Mouse (Mus musculus) central nervous system, embryonic 14 days (tissue): Measurements from ENCODE around the gene Olfr67. TPM values are rescaled to one million over a fixed set of nuclear protein-coding genes. Genes with fewer than 3 reads are reported as not detected.

ENCODE experiments used
- polyA plus RNA-seq: library from polyadenylated mRNA; depleted of rRNA; stranded (reverse); fragments of >200 nt; gene quantifications from 2 replicates; pipeline ENCODE4 v1.2.3, GENCODE M21; 2012; rRNA removed

The Olfr67 gene
- not detected in 2 replicates for polyA plus RNA-seq

DNA sequence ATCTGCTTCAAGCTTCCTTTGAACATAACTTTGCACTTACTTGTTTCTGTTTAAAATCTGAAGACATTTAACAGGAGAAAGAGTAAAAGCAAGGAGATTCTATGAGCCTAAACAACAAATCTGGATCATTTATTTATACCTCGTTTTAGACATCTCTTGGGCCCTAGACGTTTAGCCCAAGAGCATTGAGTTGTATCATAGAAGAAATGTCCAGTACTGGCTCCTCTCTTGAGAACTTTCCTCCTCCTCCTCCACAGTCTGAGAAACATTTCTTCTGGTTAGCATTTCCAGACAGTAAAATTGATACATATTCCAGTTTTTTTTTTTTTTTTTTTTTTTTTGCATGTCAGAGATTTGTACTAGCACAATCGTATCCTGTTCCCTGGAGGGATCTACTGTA lies at the start of gene Olfr67:
Gene Olfr67 (minus strand): TSS at position 101 of the 400 bp plus-strand sequence.

DNA sequence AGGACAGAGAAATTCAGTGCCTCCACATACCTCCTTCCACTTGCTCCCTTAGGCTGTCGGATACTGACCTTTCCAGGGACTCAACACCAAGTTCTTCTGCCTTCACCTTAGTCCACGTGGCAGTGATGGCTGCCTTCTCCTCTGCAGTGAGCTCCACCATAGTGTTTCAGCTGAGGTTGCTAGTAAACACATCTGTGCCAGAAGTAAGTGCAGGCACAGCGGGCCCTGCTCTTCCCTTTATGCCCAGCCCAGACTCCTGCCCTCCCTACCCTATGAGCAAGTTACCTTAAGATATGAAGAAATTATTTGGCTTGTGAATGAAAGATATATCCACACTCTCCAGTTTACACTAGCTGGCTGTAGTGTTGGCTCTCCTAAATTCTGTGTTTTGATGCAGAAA lies 48.6 kb upstream of the Olfr67 start, which contains the start of gene Hbb-bh2:
Gene Hbb-bh2 (minus strand): TSS at position 253 of the 400 bp plus-strand sequence.

DNA sequence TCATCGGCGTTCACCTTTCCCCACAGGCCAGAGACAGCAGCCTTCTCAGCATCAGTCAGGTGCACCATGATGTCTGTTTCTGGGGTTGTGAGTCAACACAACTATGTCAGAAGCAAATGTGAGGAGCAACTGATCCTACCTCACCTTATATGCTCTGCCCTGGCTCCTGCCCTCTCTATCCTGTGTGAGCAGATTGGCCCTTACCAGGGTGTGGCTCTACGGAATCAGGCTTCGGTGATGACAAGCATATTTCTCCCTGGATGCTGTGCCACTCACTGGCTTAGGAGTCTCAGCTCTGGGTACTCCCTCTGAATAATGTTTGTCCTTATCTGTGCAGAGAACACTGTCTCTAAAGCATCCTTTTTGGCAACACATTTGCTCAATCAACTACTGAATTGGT lies 36.2 kb upstream of the Olfr67 start, which contains the start of gene Hbb-bs:
Gene Hbb-bs (minus strand): TSS at position 289 of the 400 bp plus-strand sequence.

DNA sequence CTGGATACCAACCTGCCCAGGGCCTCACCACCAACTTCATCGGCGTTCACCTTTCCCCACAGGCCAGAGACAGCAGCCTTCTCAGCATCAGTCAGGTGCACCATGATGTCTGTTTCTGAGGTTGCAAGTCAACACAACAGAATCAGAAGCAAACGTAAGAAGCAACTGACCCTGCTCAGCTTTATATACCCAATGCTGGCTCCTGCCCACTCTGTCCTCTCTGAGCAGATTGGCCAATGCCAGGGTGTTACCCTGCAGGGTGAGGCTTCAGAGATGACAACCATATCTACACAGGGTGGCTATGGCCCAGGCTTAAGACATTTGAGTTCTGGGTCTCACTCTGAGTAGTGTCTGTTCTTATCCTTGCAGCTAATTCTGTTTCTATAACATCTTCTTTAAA lies 22.1 kb upstream of the Olfr67 start, which contains the start of gene Hbb-bt:
Gene Hbb-bt (minus strand): TSS at position 231 of the 400 bp plus-strand sequence.

DNA sequence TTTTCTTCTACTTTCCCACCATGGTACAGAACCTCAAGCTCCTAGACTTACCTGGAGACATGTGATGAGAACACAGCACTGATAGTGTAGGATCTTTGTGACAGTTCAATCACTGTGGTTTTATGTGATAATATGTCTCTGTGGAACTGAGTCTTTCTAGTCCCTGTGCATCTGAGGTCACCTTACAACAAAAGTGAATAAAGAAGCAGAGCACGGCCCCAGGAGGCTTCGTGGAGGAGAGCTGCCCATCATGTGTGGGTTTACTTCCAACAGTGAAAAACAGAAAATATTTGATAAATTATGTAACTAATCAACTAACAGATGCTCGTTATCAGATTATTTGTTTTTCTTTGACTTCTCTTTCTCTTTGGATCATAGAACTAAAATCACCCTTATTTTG lies 12.0 kb downstream of the Olfr67 start, which contains the start of gene Olfr68:
Gene Olfr68 (minus strand): TSS at position 101 of the 400 bp plus-strand sequence.

DNA sequence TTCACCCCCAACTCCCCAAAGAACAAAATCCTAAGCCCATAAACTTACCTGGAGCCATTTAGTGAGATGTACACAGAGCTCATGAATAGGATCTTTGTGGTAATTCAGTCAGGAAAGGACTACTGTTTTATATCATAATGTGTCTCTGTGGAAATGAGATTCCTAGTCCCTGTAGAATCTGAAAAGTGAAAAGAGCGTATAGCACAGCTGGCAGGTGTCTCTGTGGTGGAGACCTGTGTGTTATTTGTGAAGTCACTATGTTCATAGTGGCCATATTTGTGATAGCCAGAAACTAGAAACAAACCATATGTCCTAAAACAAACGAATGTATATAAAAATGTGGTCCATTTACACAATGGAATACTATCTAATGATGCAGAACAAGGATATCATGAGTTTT lies 20.1 kb downstream of the Olfr67 start, which contains the start of gene Olfr69:
Gene Olfr69 (minus strand): TSS at position 101 of the 400 bp plus-strand sequence.

DNA sequence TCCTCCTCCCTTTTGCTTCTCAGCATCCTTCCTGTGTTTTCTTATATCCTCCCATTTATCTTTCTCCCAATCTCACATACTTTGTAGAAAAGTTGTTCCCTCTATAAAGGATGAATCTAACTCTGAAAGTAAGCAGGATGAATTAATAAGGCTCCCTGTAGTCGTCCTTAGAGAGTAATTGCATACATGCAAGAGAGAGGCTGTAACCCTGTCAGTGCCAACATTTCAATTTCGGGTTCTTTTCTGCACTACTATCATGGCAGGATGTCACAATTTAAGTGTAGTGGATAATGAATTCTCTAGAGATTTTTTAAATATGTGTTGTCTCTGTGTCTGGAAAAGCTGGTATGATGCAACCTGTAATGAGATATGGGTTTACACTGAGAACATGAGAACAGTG lies 34.4 kb downstream of the Olfr67 start, which contains the start of gene Olfr630:
Gene Olfr630 (minus strand): TSS at position 101 of the 400 bp plus-strand sequence.

DNA sequence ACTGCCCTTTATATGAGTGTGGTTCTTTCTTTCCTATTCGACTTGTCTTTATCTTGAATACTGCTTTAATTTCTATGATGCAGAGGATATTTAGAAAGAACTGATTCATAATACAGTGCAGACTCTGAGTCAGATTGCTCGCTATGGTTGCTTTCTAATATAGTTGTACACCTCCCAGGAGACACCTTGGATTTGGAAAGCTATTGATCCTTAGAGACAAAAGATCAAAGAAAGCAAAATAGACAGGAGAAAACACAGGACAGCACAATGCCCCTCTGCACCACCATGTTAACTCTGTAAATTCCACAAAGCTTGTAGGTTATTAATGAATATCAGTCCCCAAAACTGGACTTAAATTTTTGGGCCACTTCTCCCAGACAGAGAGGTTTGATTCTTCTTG lies 46.8 kb downstream of the Olfr67 start, which contains the start of gene Olfr629:
Gene Olfr629 (minus strand): TSS at position 101 of the 400 bp plus-strand sequence.

Other genes starting within 250 kb of the Olfr67 start
- not detected in 2 replicates for gene Olfr612, start 249.1 kb downstream of the Olfr67 start, polyA plus RNA-seq
- not detected in 2 replicates for gene Olfr613, start 243.7 kb downstream of the Olfr67 start, polyA plus RNA-seq
- not detected in 2 replicates for gene Olfr615, start 235.7 kb downstream of the Olfr67 start, polyA plus RNA-seq
- gene Olfr616, start 222.7 kb downstream of the Olfr67 start, polyA plus RNA-seq, result not detected in 2 replicates
- not detected in 2 replicates for gene Olfr617, start 218.8 kb downstream of the Olfr67 start, polyA plus RNA-seq
- gene Olfr618, start 201.7 kb downstream of the Olfr67 start, polyA plus RNA-seq, result 0.08 TPM in 1 of 2 replicates, not detected in the other
- not detected in 2 replicates for gene Olfr619, start 191.2 kb downstream of the Olfr67 start, polyA plus RNA-seq
- gene Olfr620, start 179.3 kb downstream of the Olfr67 start, polyA plus RNA-seq, result not detected in 2 replicates
- gene Olfr622, start 149.1 kb downstream of the Olfr67 start, polyA plus RNA-seq, result 0.06 TPM in 1 of 2 replicates, not detected in the other
- gene Olfr623, start 128.1 kb downstream of the Olfr67 start, polyA plus RNA-seq, result not detected in 2 replicates
- gene Olfr624, start 120.6 kb downstream of the Olfr67 start, polyA plus RNA-seq, result 0.01 TPM in 1 of 2 replicates, not detected in the other
- gene Olfr625-ps1, start 109.1 kb downstream of the Olfr67 start, polyA plus RNA-seq, result not detected in 2 replicates
- not detected in 2 replicates for gene Olfr243, start 77.2 kb downstream of the Olfr67 start, polyA plus RNA-seq
- gene Olfr628, start 61.4 kb downstream of the Olfr67 start, polyA plus RNA-seq, result not detected in 2 replicates
- gene Olfr629, start 46.9 kb downstream of the Olfr67 start, polyA plus RNA-seq, result not detected in 2 replicates
- not detected in 2 replicates for gene Olfr630, start 34.5 kb downstream of the Olfr67 start, polyA plus RNA-seq
- not detected in 2 replicates for gene Olfr69, start 20.2 kb downstream of the Olfr67 start, polyA plus RNA-seq
- gene Olfr68, start 12.1 kb downstream of the Olfr67 start, polyA plus RNA-seq, result not detected in 2 replicates
- 762 and 1,375 TPM in 2 replicates for gene Hbb-bt, start 22.2 kb upstream of the Olfr67 start, polyA plus RNA-seq
- 2,826 and 5,558 TPM in 2 replicates for gene Hbb-bs, start 36.3 kb upstream of the Olfr67 start, polyA plus RNA-seq
- gene Hbb-bh2, start 48.7 kb upstream of the Olfr67 start, polyA plus RNA-seq, result not detected in 2 replicates
- 7.1 and 8.0 TPM in 2 replicates for gene Hbb-bh1, start 51.3 kb upstream of the Olfr67 start, polyA plus RNA-seq
- gene Hbb-y, start 61.4 kb upstream of the Olfr67 start, polyA plus RNA-seq, result 602 and 840 TPM in 2 replicates
- gene Olfr66, start 94.4 kb upstream of the Olfr67 start, polyA plus RNA-seq, result not detected in 2 replicates
- gene Olfr64, start 102.7 kb upstream of the Olfr67 start, polyA plus RNA-seq, result not detected in 2 replicates
- gene Olfr65, start 111.7 kb upstream of the Olfr67 start, polyA plus RNA-seq, result not detected in 2 replicates
- not detected in 2 replicates for gene Olfr631, start 137.0 kb upstream of the Olfr67 start, polyA plus RNA-seq
- gene Olfr632, start 142.5 kb upstream of the Olfr67 start, polyA plus RNA-seq, result not detected in 2 replicates
- gene Olfr633, start 152.6 kb upstream of the Olfr67 start, polyA plus RNA-seq, result not detected in 2 replicates
- not detected in 2 replicates for gene Olfr635, start 179.3 kb upstream of the Olfr67 start, polyA plus RNA-seq
- gene Olfr638, start 206.9 kb upstream of the Olfr67 start, polyA plus RNA-seq, result not detected in 2 replicates
- gene Olfr639, start 225.5 kb upstream of the Olfr67 start, polyA plus RNA-seq, result not detected in 2 replicates
- gene Olfr640, start 233.8 kb upstream of the Olfr67 start, polyA plus RNA-seq, result not detected in 2 replicates
- not detected in 2 replicates for gene Olfr641, start 243.6 kb upstream of the Olfr67 start, polyA plus RNA-seq